Mouse (Mus musculus): ENCODE data around the gene 5430427O19Rik. TPM values are rescaled to one million over a fixed set of nuclear protein-coding genes. Genes with fewer than 3 reads are reported as not detected.

Gene 5430427O19Rik
- polyA plus RNA-seq (2015; fragmentation: Nextera tagmentation; extraction: Ambion mirVana), result 0.22 TPM in 1 of 2 replicates, not detected in the other

DNA sequence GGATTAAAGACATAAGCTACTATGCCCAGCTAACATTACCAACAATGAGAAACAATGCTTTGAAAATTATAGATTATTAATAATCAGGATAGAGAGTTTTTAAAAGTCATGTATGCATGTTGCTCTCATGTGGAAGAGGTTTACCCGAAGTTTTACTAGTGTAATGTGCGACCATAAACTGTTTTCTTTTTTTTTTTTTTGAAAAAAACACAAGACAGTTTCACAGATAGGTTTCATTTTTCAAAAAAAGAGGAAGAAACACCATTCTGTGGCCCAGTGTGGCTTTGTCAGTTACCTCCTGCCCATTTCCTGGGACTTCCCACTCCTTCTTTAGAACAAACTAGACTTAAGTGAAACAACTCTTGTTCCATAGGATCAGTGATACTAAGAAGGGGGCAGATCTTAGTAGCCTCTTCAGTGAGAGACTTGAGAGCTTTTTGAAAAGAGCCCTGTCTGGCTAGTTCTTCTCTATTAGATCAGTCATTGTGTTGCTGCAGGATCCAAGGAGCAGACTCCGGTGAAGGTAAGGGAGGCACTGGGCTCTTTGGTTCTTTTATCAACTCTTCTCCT, at the start of gene 5430427O19Rik:
Gene 5430427O19Rik (plus strand): TSS at position 441 of the 570 bp plus-strand sequence.
- Histone ChIP-seq H3K27ac (replicated peaks) (no peak within 1 kb of the TSS), H3K27me3 (no peaks in the 10 kb centered on the region), H3K9me3 (no peaks in the 10 kb centered on the region), H3K36me3 (no peaks in the 10 kb centered on the region), H3K9ac (no peak within 1 kb of the TSS), H3K4me1 (replicated peaks) (no peaks in the 10 kb centered on the region), H3K4me3 (no peak within 1 kb of the TSS), H3K4me2 (no peak within 1 kb of the TSS)
- ATAC-seq (ENCODE audit: low FRiP score, low read depth), result no peak
- WGBS, result 88% methylated on average over 3 of the region's 3 CpGs

DNA sequence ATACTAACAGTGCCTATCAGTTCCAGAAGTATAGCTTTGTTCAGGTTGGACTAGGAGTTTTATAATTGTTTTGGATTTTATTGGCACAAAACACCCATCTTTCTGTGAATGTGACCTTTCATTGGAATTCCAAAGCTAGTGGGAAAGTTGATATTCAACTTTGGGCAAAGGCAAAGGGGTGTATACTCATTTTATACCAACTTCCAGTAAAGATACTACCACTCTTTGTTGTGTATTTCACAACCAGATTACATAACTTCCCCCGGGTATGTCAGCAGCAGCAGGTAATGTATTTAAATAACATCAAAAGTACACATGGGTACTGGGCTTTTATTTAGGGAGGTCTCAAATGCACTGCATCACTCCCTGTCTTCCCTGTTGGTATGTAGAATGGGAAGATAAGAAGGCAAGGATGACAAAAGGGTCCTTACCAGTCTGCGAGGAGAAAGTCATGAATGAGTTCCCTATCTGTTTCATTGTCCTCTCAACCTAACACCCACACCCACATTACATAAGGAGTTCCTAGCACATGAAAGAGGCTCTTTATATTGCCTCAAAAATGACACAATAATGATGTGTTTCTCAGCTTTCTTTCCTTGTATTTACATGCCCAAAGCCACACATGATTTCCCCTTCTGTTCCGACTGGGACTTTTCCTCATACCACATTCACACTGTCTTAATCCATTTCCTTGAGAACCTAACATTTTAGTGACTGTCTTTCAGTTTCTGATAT, 42.3 kb upstream of the 5430427O19Rik start:
- ATAC-seq (ENCODE audit: low FRiP score, low read depth), result no peak
- Histone ChIP-seq H3K9me3 (no peaks in the 10 kb centered on the region), H3K36me3 (no peaks in the 10 kb centered on the region), H3K9ac (no peak overlapping the region), H3K4me3 (no peak overlapping the region), H3K27me3 (no peaks in the 10 kb centered on the region), H3K4me1 (replicated peaks) (no peaks in the 10 kb centered on the region), H3K27ac (replicated peaks) (no peak overlapping the region), H3K4me2 (no peak overlapping the region)
- 83% methylated on average over 3 of the region's 3 CpGs for WGBS

DNA sequence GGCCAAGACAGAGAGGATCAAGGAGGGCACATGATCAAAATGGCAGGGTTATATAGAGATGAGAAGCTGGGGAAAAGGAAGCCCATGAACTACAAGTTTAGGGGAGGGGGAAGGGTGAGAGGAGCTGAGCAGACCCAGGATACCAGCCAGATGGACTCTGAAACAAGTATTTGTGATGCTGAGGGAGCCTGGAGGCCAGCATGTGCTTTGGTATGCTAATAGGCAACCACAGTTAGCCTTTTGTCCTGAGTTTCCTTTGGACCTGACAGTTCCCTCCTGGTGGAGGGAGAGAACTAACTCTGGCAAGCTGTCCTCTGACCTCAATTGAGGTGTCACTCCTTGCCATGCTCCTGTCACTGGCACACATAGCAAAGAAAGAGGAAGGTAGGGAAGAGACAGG, 41.2 kb upstream of the 5430427O19Rik start:
- Histone ChIP-seq H3K9ac (no peak overlapping the region), H3K4me1 (replicated peaks) (no peaks in the 10 kb centered on the region), H3K4me3 (no peak overlapping the region), H3K27ac (replicated peaks) (no peak overlapping the region), H3K4me2 (no peak overlapping the region), H3K27me3 (no peaks in the 10 kb centered on the region), H3K9me3 (no peaks in the 10 kb centered on the region), H3K36me3 (no peaks in the 10 kb centered on the region)
- no peak for ATAC-seq (ENCODE audit: low FRiP score, low read depth)

DNA sequence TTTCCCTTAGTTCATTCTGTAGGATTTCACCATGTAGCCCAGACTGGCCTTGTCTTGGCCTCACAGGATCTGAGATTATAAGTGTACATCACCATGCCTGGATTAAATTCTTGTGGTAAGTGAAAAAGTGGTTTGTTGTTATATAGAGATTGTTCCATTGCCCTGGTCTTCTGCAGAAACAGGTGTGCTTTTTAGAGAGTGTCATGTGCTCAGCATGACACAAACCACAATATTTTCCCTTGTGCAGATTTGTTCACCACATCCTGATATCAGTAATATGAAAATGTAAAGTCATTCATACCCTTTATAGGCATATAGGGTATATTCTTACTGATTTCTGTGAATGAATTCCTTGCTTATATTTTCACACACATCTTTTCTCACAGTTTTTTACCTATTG, 31.0 kb upstream of the 5430427O19Rik start:
- no peak for ATAC-seq (ENCODE audit: low FRiP score, low read depth)
- H3K27me3 ChIP-seq, result no peaks in the 10 kb centered on the region

DNA sequence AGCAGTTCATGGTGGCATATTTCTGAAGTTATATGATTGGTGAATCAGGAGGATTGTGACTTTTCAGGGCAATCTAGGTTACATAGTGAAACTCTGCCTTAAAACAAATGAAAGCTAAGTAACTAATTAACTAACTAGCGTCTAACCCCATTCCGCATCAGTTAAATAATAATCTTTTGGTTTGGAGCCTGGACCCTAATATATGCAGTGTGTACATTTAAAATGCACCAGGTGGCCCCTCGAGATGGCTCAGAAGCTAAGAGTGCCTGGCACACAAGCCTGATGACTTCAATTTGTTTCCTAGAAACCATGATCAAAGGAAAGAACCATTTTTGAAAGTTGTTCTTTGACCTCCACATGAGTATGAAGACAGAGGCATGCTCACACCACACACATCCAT, 14.2 kb upstream of the 5430427O19Rik start:
- Histone ChIP-seq H3K4me1 (replicated peaks) (no peaks in the 10 kb centered on the region), H3K9ac (no peak overlapping the region), H3K36me3 (no peaks in the 10 kb centered on the region), H3K27ac (replicated peaks) (no peak overlapping the region), H3K4me3 (no peak overlapping the region), H3K4me2 (no peak overlapping the region), H3K9me3 (no peaks in the 10 kb centered on the region), H3K27me3 (no peaks in the 10 kb centered on the region)
- no peak for ATAC-seq (ENCODE audit: low FRiP score, low read depth)
- 72% methylated on average over 3 of the region's 3 CpGs for WGBS

More for the DNA sequence above, 31.0 kb upstream of the 5430427O19Rik start:
- no peak overlapping the region for H3K9ac ChIP-seq
- H3K4me3 ChIP-seq, result no peak overlapping the region
- no peaks in the 10 kb centered on the region for H3K36me3 ChIP-seq
- H3K4me2 ChIP-seq, result no peak overlapping the region
- no peak overlapping the region for H3K27ac ChIP-seq (replicated peaks)
- H3K4me1 ChIP-seq (replicated peaks), result no peaks in the 10 kb centered on the region
- H3K9me3 ChIP-seq, result no peaks in the 10 kb centered on the region

DNA sequence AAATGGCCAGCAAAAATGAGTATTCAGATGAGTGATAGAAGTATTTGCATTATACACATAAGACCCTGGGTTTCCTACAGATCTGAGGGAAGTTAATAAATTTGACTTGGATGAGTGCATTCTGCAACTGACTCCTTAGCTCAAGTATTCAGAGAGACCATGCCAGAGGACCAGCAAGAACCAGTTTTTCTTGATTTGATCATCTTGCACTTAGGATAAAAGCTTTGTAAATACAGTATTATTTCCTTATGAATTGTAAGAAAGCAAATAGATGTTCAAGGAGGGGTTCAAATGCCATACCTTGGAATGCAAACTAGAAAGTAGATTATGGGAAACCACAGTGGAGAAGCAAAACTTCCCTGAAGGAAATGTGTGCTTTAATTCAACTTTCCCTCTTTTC, 13.0 kb upstream of the 5430427O19Rik start:
- H3K27me3 ChIP-seq, result no peaks in the 10 kb centered on the region
- no peak overlapping the region for H3K4me2 ChIP-seq
- no peaks in the 10 kb centered on the region for H3K9me3 ChIP-seq
- no peaks in the 10 kb centered on the region for H3K4me1 ChIP-seq (replicated peaks)
- no peak overlapping the region for H3K27ac ChIP-seq (replicated peaks)
- no peak for ATAC-seq (ENCODE audit: low FRiP score, low read depth)
- H3K36me3 ChIP-seq, result no peaks in the 10 kb centered on the region
- H3K9ac ChIP-seq, result no peak overlapping the region
- no peak overlapping the region for H3K4me3 ChIP-seq

DNA sequence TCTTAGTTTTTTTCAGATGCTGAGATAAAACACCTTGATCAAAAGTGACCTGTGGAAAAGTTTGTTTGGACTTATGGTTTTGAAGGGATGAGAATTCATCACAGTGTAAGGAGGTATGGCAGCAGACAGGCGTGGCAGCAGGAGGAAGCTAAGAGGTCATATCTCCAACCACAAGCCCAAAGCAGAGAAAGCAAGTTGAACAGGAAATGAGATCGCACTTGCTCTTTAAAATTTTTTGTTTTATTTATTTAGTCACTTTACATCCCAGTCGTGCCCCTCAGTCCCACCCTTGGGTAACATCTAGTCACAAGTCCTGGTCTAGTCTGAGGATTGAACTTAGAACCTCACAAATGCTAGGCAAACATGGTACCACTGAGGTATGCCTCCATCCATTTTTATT, 2.1 kb upstream of the 5430427O19Rik start:
- no peak for ATAC-seq (ENCODE audit: low FRiP score, low read depth)
- H3K9me3 ChIP-seq, result no peaks in the 10 kb centered on the region
- 90% methylated on average over 3 of the region's 3 CpGs for WGBS
- no peaks in the 10 kb centered on the region for H3K36me3 ChIP-seq
- H3K4me2 ChIP-seq, result no peak overlapping the region
- no peak overlapping the region for H3K4me3 ChIP-seq
- no peak overlapping the region for H3K27ac ChIP-seq (replicated peaks)
- H3K4me1 ChIP-seq (replicated peaks), result no peaks in the 10 kb centered on the region
- H3K27me3 ChIP-seq, result no peaks in the 10 kb centered on the region
- no peak overlapping the region for H3K9ac ChIP-seq

DNA sequence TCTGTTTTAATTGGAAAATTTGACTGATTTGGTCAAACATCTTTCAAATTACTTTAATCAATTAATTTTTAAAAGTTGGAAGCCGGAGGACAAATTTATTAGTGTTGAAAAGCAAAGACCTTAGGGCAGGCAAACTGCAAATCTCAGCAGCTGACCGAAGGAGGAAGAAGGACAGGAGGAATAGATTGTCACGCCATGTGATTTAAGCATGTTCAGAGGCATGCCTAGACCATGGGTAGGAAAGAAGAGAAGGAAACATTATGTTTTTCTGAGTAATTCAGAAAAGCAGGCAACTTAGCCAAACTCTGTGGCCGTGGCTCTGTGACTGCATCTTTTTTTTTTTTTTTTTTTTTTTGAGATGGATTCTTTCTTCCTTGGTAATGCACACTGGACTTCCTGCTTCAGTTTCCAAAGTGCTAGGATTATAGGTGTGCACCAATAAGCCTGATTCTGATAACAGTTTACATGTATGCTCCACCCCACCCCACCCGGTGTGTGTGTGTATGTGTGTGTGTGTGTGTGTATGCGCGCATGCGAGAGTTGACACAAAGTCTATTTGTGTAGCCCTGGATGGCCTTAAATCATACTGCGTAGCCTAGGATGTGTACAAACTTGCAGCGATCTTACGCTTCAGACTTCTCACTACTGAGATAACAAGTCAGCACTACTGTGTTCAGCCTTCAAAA, 1.4 kb downstream of the 5430427O19Rik start:
- Histone ChIP-seq H3K9ac (no peak overlapping the region), H3K4me3 (no peak overlapping the region), H3K27me3 (no peaks in the 10 kb centered on the region), H3K36me3 (no peaks in the 10 kb centered on the region), H3K4me1 (replicated peaks) (no peaks in the 10 kb centered on the region), H3K27ac (replicated peaks) (no peak overlapping the region), H3K4me2 (no peak overlapping the region), H3K9me3 (no peaks in the 10 kb centered on the region)
- WGBS, result 91% methylated on average over 11 of the region's 11 CpGs
- no peak for ATAC-seq (ENCODE audit: low FRiP score, low read depth)

DNA sequence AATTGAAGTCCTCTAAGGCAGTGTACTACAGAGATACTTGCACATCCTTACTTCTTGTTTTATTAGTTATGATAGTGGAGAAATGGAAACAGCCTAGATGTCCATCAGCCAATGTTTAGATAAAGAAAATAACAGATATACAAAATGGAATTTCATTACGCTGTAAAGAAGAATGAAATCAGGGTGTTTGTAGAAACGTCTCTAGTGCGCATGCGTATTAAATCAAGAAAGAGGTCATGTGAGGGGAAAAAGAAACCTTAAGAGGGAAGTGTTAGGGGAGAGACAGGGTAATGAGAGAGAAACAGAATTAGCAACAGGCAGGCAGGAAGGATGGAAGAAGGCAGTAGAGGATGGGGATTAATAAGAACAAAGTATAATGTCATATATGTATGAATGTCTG, 4.2 kb downstream of the 5430427O19Rik start:
- Histone ChIP-seq H3K4me2 (no peak overlapping the region), H3K27ac (replicated peaks) (no peak overlapping the region), H3K4me3 (no peak overlapping the region), H3K4me1 (replicated peaks) (no peaks in the 10 kb centered on the region), H3K27me3 (no peaks in the 10 kb centered on the region), H3K9ac (no peak overlapping the region), H3K9me3 (no peaks in the 10 kb centered on the region), H3K36me3 (no peaks in the 10 kb centered on the region)
- ATAC-seq (ENCODE audit: low FRiP score, low read depth), result no peak
- WGBS, result 93% methylated on average over 4 of the region's 4 CpGs

DNA sequence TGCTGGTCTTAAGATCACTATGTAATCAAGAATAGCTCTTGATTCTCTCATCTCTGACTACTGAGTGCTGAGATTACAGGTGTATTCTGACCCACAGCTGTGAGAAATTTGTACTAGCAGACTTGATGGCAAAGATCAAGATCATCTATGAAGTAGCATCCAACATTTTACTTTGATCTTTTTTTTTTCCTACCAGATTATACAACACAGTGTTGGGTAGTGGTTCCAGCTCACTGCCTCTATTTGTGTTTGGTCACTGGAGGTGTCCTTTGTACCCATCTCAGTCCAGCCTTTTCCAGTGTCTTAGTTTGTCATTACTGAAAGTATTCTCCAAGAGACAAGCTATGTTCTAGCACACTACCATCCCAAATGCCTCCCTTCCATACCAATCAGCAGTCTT, 5.8 kb downstream of the 5430427O19Rik start:
- H3K27ac ChIP-seq (replicated peaks), result no peak overlapping the region
- no peak for ATAC-seq (ENCODE audit: low FRiP score, low read depth)
- H3K4me2 ChIP-seq, result no peak overlapping the region
- no peak overlapping the region for H3K4me3 ChIP-seq
- H3K9ac ChIP-seq, result no peak overlapping the region
- H3K36me3 ChIP-seq, result no peaks in the 10 kb centered on the region
- no peaks in the 10 kb centered on the region for H3K27me3 ChIP-seq
- H3K4me1 ChIP-seq (replicated peaks), result no peaks in the 10 kb centered on the region
- no peaks in the 10 kb centered on the region for H3K9me3 ChIP-seq

DNA sequence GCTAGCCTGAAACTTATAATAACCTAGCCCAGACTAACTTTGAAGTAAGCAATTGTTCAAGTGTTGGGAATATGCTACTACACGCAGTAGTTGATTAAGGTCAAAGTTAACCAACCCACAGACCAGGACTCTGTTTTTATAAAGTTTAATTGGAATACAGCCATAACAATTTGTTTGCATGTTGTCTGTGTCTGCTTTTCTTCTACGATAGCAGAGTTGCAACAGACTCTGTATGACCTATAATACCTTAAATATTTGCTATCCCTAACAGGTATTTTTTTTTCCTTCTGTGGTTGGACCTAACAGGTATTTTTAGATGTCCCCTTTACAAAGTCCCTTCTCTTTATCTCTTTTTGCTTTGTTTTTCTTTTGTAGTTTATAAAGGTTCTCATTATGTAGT, 7.6 kb downstream of the 5430427O19Rik start:
- no peak overlapping the region for H3K9ac ChIP-seq

DNA sequence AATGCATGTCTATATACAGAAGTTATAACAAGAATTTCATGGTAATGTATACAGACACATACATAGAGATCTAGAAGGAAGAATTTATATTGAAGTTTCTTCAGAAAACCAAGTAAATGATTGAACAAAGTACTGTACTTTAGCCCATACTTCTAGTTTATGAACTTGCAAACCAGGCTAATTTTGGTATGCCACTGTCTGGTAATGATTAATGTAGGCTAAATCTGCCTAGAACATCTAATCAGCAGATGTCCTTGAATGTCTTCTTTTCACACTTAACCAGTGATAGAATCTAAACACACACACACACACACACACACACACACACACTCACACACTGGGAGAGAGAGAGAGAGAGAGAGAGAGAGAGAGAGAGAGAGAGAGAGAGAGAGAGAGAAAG, 8.1 kb downstream of the 5430427O19Rik start:
- H3K4me2 ChIP-seq, result no peak overlapping the region

More for the DNA sequence above, 7.6 kb downstream of the 5430427O19Rik start:
- Histone ChIP-seq H3K4me3 (no peak overlapping the region), H3K4me1 (replicated peaks) (no peaks in the 10 kb centered on the region), H3K27me3 (no peaks in the 10 kb centered on the region), H3K4me2 (no peak overlapping the region), H3K27ac (replicated peaks) (no peak overlapping the region), H3K36me3 (no peaks in the 10 kb centered on the region), H3K9me3 (no peaks in the 10 kb centered on the region)
- WGBS, result 91% methylated on average over 2 of the region's 2 CpGs
- ATAC-seq (ENCODE audit: low FRiP score, low read depth), result no peak

More for the DNA sequence above, 8.1 kb downstream of the 5430427O19Rik start:
- H3K9me3 ChIP-seq, result no peaks in the 10 kb centered on the region
- H3K27ac ChIP-seq (replicated peaks), result no peak overlapping the region
- H3K36me3 ChIP-seq, result no peaks in the 10 kb centered on the region
- no peak for ATAC-seq (ENCODE audit: low FRiP score, low read depth)
- H3K27me3 ChIP-seq, result no peaks in the 10 kb centered on the region
- no peak overlapping the region for H3K9ac ChIP-seq
- H3K4me3 ChIP-seq, result no peak overlapping the region
- no peaks in the 10 kb centered on the region for H3K4me1 ChIP-seq (replicated peaks)

Data from hindbrain, embryonic 15.5 days (tissue).